Mouse (Mus musculus): Measurements from ENCODE around the gene Tnfsf9.

DNA sequence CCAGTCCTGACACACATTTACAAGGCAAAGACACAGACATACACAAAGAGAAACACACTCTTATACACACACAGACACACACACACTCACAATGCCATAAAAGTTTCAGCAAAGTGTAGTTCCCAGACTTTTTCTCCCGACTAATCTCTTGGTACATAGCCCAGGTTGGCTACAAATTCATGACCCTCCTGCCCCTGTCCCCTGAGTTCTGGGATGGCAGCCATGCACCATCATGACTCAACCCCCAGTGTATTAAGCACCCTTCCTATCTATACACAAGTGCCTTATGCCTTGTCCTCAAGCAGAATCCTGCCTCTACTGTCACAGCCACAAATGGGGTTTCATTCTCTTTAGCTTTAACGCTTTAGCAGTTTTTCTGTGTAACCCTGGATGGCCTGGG lies 11.7 kb downstream of the Tnfsf9 start:
- no peak for TF ChIP-seq POLR2A (IDR thresholded peaks at IDR 0.05; ENCODE audit: borderline replicate concordance, control insufficient read depth, low read depth, low read length)
- TF ChIP-seq CTCF (IDR thresholded peaks at IDR 0.05; ENCODE audit: control insufficient read depth, insufficient read depth, low read length): no peak
